12 mouse cellular contexts compared by ENCODE assay signal in the genomic region with DNA sequence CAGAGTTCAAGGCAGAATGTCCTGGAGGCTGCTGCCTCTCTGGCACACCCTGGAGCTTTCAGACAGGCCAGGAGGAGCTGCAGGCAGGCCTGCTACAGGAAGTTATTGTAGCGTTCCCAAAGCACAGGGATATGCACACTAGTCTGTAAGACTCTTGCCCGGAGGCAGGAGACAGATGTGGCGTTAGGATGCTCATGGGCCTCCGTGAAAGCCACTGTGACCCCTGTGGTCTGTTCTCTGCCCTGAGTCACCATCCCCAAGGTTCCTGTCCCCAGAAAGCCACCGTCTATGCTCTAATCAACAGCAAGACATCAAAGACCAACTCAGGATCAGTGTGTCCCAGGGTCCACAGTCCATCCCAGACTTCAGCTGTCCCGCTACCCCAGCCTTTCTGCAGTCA. TPM values are rescaled to one million over a fixed set of nuclear protein-coding genes. Genes with fewer than 3 reads are reported as not detected.
A peak's percentile ranks its signal among the peaks of the same experiment; 100 is the strongest.
DNase-seq lines count a peak whose midpoint lies in the region; ATAC-seq and TF ChIP-seq lines count a peak whose summit lies in the region.
"Had no signal": no experiment of that assay in that cellular context is flagged by ENCODE, and none has a peak within 500 bp of the region (broad histone marks: within the 10 kb centered on the region; RNA-seq: fewer than 3 reads in every experiment).

No protein-coding gene starts in this region.

- H3K36me3 ChIP-seq in forebrain, embryonic 14.5 days (ENCODE audit: control insufficient read depth, insufficient read depth, low read length), result peaks cover 11% of the 10 kb centered on the region
- H3K36me3 ChIP-seq in forebrain, embryonic 16.5 days (ENCODE audit: control insufficient read depth, insufficient read depth), result no peaks in the 10 kb centered on the region
- H3K36me3 ChIP-seq in liver, adult 2 months (ENCODE audit: control insufficient read depth, insufficient read depth, low read length), result no peaks in the 10 kb centered on the region
- peaks cover 23% of the 10 kb centered on the region for H3K36me3 ChIP-seq in embryonic facial prominence, embryonic 12.5 days
- peaks cover 32% of the 10 kb centered on the region for H3K36me3 ChIP-seq in liver, embryonic 13.5 days

- no peak for ATAC-seq in forebrain, embryonic 14.5 days
- no peak for ATAC-seq in forebrain, embryonic 16.5 days
- ATAC-seq in embryonic facial prominence, embryonic 12.5 days (ENCODE audit: insufficient number of reproducible peaks, insufficient read depth, low FRiP score, low TSS enrichment), result no peak
- ATAC-seq in liver, embryonic 13.5 days (ENCODE audit: low read depth), result no peak
- ATAC-seq in CD4-positive, CD25-positive, alpha-beta regulatory T cell, adult 4 months, result no peak
- ATAC-seq in megakaryocyte progenitor cell, adult 5-6 weeks (replicated peaks; ENCODE audit: poor library complexity), result no peak

- no peaks in the 10 kb centered on the region for H3K27me3 ChIP-seq in forebrain, embryonic 14.5 days (replicated peaks; ENCODE audit: control insufficient read depth, insufficient read depth, low read length)
- no peaks in the 10 kb centered on the region for H3K27me3 ChIP-seq in forebrain, embryonic 16.5 days (replicated peaks; ENCODE audit: control insufficient read depth, insufficient read depth, low read length)
- H3K27me3 ChIP-seq in liver, adult 2 months (ENCODE audit: control insufficient read depth, insufficient read depth, low read length), result no peaks in the 10 kb centered on the region
- no peaks in the 10 kb centered on the region for H3K27me3 ChIP-seq in embryonic facial prominence, embryonic 12.5 days
- no peaks in the 10 kb centered on the region for H3K27me3 ChIP-seq in liver, embryonic 13.5 days

- 0 out of 2 replicates have a peak overlapping the region, but pooled peaks have one; percentile 67 for H3K4me2 ChIP-seq in forebrain, embryonic 14.5 days (ENCODE audit: low read length)
- H3K4me2 ChIP-seq in forebrain, embryonic 16.5 days (ENCODE audit: low read length), result no peak overlapping the region
- peak overlapping the region; percentile 5; the same call in 1 of the 2 replicates for H3K4me2 ChIP-seq in embryonic facial prominence, embryonic 12.5 days (replicated peaks)
- H3K4me2 ChIP-seq in liver, embryonic 13.5 days, result peak overlapping the region; percentile 87

- no peak overlapping the region for H3K9ac ChIP-seq in forebrain, embryonic 14.5 days (ENCODE audit: low read length)
- no peak overlapping the region for H3K9ac ChIP-seq in forebrain, embryonic 16.5 days (replicated peaks; ENCODE audit: low read depth, low read length)
- H3K9ac ChIP-seq in liver, adult 2 months (ENCODE audit: low read depth, low read length), result no peak overlapping the region
- H3K9ac ChIP-seq in embryonic facial prominence, embryonic 12.5 days, result no peak overlapping the region
- H3K9ac ChIP-seq in liver, embryonic 13.5 days, result peak overlapping the region; percentile 33; the same call in 1 of the 2 replicates

- no peak overlapping the region for H3K27ac ChIP-seq in forebrain, embryonic 14.5 days (ENCODE audit: low read depth, low read length)
- H3K27ac ChIP-seq in forebrain, embryonic 16.5 days (ENCODE audit: low read length), result no peak overlapping the region
- no peak overlapping the region for H3K27ac ChIP-seq in liver, adult 2 months (replicated peaks; ENCODE audit: insufficient read depth, low read depth, low read length)
- H3K27ac ChIP-seq in embryonic facial prominence, embryonic 12.5 days, result no peak overlapping the region; the same call in 1 of the 2 replicates
- H3K27ac ChIP-seq in liver, embryonic 13.5 days, result peak overlapping the region; percentile 48; the same call in 1 of the 2 replicates

- H3K4me3 ChIP-seq in forebrain, embryonic 14.5 days (ENCODE audit: low read depth, low read length), result no peak overlapping the region
- H3K4me3 ChIP-seq in forebrain, embryonic 16.5 days (replicated peaks; ENCODE audit: low read length), result no peak overlapping the region
- no peak overlapping the region for H3K4me3 ChIP-seq in liver, adult 2 months (ENCODE audit: insufficient read depth, low read depth, low read length)
- no peak overlapping the region for H3K4me3 ChIP-seq in embryonic facial prominence, embryonic 12.5 days
- peak overlapping the region; percentile 93 for H3K4me3 ChIP-seq in liver, embryonic 13.5 days (replicated peaks)
- H3K4me3 ChIP-seq: erythroblast, embryonic 14.5 days had no signal

- WGBS in forebrain, embryonic 14.5 days, result 87% methylated on average over 6 of the region's 6 CpGs
- 81% methylated on average over 6 of the region's 6 CpGs for WGBS in forebrain, embryonic 16.5 days
- WGBS in liver, adult 2 months, result 45% methylated on average over 6 of the region's 6 CpGs
- WGBS in embryonic facial prominence, embryonic 12.5 days, result 47% methylated on average over 6 of the region's 6 CpGs
- 62% methylated on average over 6 of the region's 6 CpGs for WGBS in liver, embryonic 13.5 days (ENCODE audit: insufficient replicate concordance)

- H3K4me1 ChIP-seq in forebrain, embryonic 14.5 days (ENCODE audit: control insufficient read depth, insufficient read depth, low read length), result peaks cover 17% of the 10 kb centered on the region; the same call in 1 of the 2 replicates
- peaks cover 21% of the 10 kb centered on the region for H3K4me1 ChIP-seq in forebrain, embryonic 16.5 days (replicated peaks; ENCODE audit: control insufficient read depth, insufficient read depth, low read length)
- peaks cover 22% of the 10 kb centered on the region; the same call in 1 of the 2 replicates for H3K4me1 ChIP-seq in liver, adult 2 months (ENCODE audit: control insufficient read depth, insufficient read depth, low read length)
- peaks cover 23% of the 10 kb centered on the region for H3K4me1 ChIP-seq in embryonic facial prominence, embryonic 12.5 days
- H3K4me1 ChIP-seq in liver, embryonic 13.5 days (replicated peaks), result peaks cover 74% of the 10 kb centered on the region

- DNase-seq in forebrain, embryonic 14.5 days (ENCODE audit: low spot score), result no peak
- DNase-seq in liver, adult 2 months (ENCODE audit: extremely low read depth, low read depth, low spot score), result peak; percentile 56
- no peak for DNase-seq in liver
- DNase-seq in liver, embryonic 13.5 days, result no peak
- DNase-seq: cerebellum, postnatal 10 days; left cerebral cortex, postnatal 4 days; retina, postnatal 1 day had no signal

- TF ChIP-seq CTCF in liver, adult 2 months (IDR thresholded peaks at IDR 0.05; ENCODE audit: low read depth, low read length), result no peak

- TF ChIP-seq POLR2A in liver, adult 2 months (IDR thresholded peaks at IDR 0.05; ENCODE audit: extremely low read depth, insufficient read depth, low read length), result no peak

- H3K79me2 ChIP-seq in liver, adult 2 months (ENCODE audit: control insufficient read depth, insufficient read depth, low read length), result peaks cover 19% of the 10 kb centered on the region; the same call in 1 of the 2 replicates

- no peaks in the 10 kb centered on the region for H3K9me3 ChIP-seq in forebrain, embryonic 14.5 days (replicated peaks; ENCODE audit: control insufficient read depth, low read length)
- H3K9me3 ChIP-seq in forebrain, embryonic 16.5 days (ENCODE audit: control insufficient read depth, low read length), result no peaks in the 10 kb centered on the region
- H3K9me3 ChIP-seq in embryonic facial prominence, embryonic 12.5 days, result no peaks in the 10 kb centered on the region
- no peaks in the 10 kb centered on the region for H3K9me3 ChIP-seq in liver, embryonic 13.5 days (replicated peaks)

RNA-seq across cellular contexts. Expression of a gene that starts 3.5 kb away (rescaled TPM):
- 76.2 and 80.5 TPM in 2 replicates for polyA plus RNA-seq in forebrain, embryonic 14.5 days (2014; fragmentation: Nextera tagmentation; extraction: Ambion mirVana)
- 68.7 and 85.1 TPM in 2 replicates for polyA plus RNA-seq in forebrain, embryonic 16.5 days (2015; fragmentation: Nextera tagmentation; extraction: Ambion mirVana)
- 10.0 and 11.4 TPM in 2 replicates for total RNA-seq in liver, adult 2 months (2014; rRNA removed)
- polyA plus RNA-seq in liver, adult 2 months (2012; rRNA removed), result 7.4 and 7.8 TPM in 2 replicates
- polyA plus RNA-seq in embryonic facial prominence, embryonic 12.5 days (2016; fragmentation: Nextera tagmentation; extraction: Ambion mirVana), result 104 and 108 TPM in 2 replicates
- 42.8 and 53.6 TPM in 2 replicates for polyA plus RNA-seq in liver, embryonic 13.5 days (2015; fragmentation: Nextera tagmentation; extraction: Ambion mirVana)
- polyA plus RNA-seq in CD4-positive, CD25-positive, alpha-beta regulatory T cell, adult 4 months (2017; shearing (Covaris generic)), result 10 to 100 TPM; 21.4 to 25.0 TPM
- 3.8 and 9.6 TPM in 2 replicates for total RNA-seq in megakaryocyte progenitor cell, adult 5-6 weeks (2015)
- total RNA-seq in megakaryocyte progenitor cell, adult 5-6 weeks (2017), result 2.5 and 6.2 TPM in 2 replicates
